Mouse (Mus musculus) MEL (cell line): Measurements from ENCODE around the gene Plbd1. TPM values are rescaled to one million over a fixed set of nuclear protein-coding genes. Genes with fewer than 3 reads are reported as not detected.
A peak's percentile ranks its signal among the peaks of the same experiment; 100 is the strongest.

Experiments
- DNase-seq: peaks from one replicate; pipeline ENCODE4 v3.0.0; 2011; ENCODE audit warnings: low read depth, low spot score
- H3K27ac ChIP-seq: 2 replicates; pipeline ENCODE4 v1.5.1; 2012; ENCODE audit warnings: low read depth, mild to moderate bottlenecking, control low read depth, low read length, moderate library complexity; ENCODE audit not compliant: control insufficient read depth
- H3K27me3 ChIP-seq, 2 experiments: fragments of 150-350 bp in 1 of 2; sonication (generic) in 1 of 2; 2 replicates each; pipeline ENCODE4 v1.6.1; 2012; ENCODE audit warnings: low read length in 2 of 2, mild to moderate bottlenecking in 2 of 2, improper control_type of control experiment in 1 of 2, moderate library complexity in 1 of 2; ENCODE audit not compliant: insufficient read depth in 2 of 2, control insufficient read depth in 1 of 2
- H3K36me3 ChIP-seq, 2 experiments: 2 replicates each; pipeline ENCODE4 v1.6.1; 2012 to 2014; ENCODE audit warnings: low read length in 2 of 2, improper control_type of control experiment in 1 of 2, inconsistent platforms in 1 of 2, mild to moderate bottlenecking in 1 of 2; ENCODE audit not compliant: insufficient read depth in 2 of 2, control insufficient read depth in 1 of 2
- H3K4me1 ChIP-seq, 2 experiments: fragments of 150-350 bp in 1 of 2; sonication (generic) in 1 of 2; 2 replicates each; pipeline ENCODE4 v1.6.1; 2012; ENCODE audit warnings: low read length in 2 of 2, improper control_type of control experiment in 1 of 2, mild to moderate bottlenecking in 1 of 2; ENCODE audit not compliant: insufficient read depth in 2 of 2, control insufficient read depth in 1 of 2
- H3K4me3 ChIP-seq, 2 experiments: fragments of 150-350 bp in 1 of 2; sonication (generic) in 1 of 2; 2 replicates each; pipeline ENCODE4 v1.5.1; 2012; ENCODE audit warnings: low read depth in 2 of 2, low read length in 2 of 2, mild to moderate bottlenecking in 2 of 2, moderate library complexity in 2 of 2, control low read depth in 1 of 2, improper control_type of control experiment in 1 of 2; ENCODE audit not compliant: control insufficient read depth in 1 of 2, insufficient read depth in 1 of 2
- H3K79me2 ChIP-seq: 2 replicates; pipeline ENCODE4 v1.6.1; 2012; ENCODE audit warnings: mild to moderate bottlenecking, low read length, moderate library complexity; ENCODE audit not compliant: control insufficient read depth, poor library complexity, insufficient read depth
- H3K9ac ChIP-seq: 2 replicates; pipeline ENCODE4 v1.6.1; 2012; ENCODE audit warnings: low read depth, mild to moderate bottlenecking, control low read depth, low read length, moderate library complexity; ENCODE audit not compliant: control insufficient read depth, poor library complexity, severe bottlenecking
- H3K9me3 ChIP-seq: fragments of 150-350 bp; sonication (generic); replicated peaks from 2 replicates; pipeline ENCODE4 v1.6.1; 2012; ENCODE audit warnings: mild to moderate bottlenecking, low read length, improper control_type of control experiment, moderate library complexity; ENCODE audit not compliant: insufficient read depth
- BHLHE40 ChIP-seq: IDR thresholded peaks from 2 replicates; pipeline ENCODE4 v1.6.1; 2012; ENCODE audit warnings: low read depth, mild to moderate bottlenecking, inconsistent platforms, low read length, improper control_type of control experiment, borderline replicate concordance
- CHD1 ChIP-seq: IDR thresholded peaks from 2 replicates; pipeline ENCODE4 v1.6.1; 2012; ENCODE audit warnings: low read depth, mild to moderate bottlenecking, inconsistent platforms, low read length, improper control_type of control experiment
- CHD2 ChIP-seq: IDR thresholded peaks from 2 replicates; pipeline ENCODE4 v1.6.1; 2011; ENCODE audit warnings: low read length, improper control_type of control experiment
- CTCF ChIP-seq, 3 experiments: IDR thresholded peaks in 2 of 3; conservative IDR thresholded peaks in 1 of 3; 2 replicates each; pipeline ENCODE4 v1.5.1; 2011 to 2012; ENCODE audit warnings: low read length in 3 of 3, low read depth in 2 of 3, mild to moderate bottlenecking in 2 of 3, improper control_type of control experiment in 1 of 3, inconsistent platforms in 1 of 3, mixed read lengths in 1 of 3, moderate library complexity in 1 of 3; ENCODE audit not compliant: control insufficient read depth in 1 of 3, insufficient read depth in 1 of 3, poor library complexity in 1 of 3, severe bottlenecking in 1 of 3
- ELF1 ChIP-seq: IDR thresholded peaks from 2 replicates; pipeline ENCODE4 v1.6.1; 2014; ENCODE audit warnings: low read depth, mild to moderate bottlenecking, inconsistent platforms, low read length, improper control_type of control experiment, moderate library complexity
- GABPA ChIP-seq: IDR thresholded peaks from 2 replicates; pipeline ENCODE4 v1.6.1; 2012; ENCODE audit warnings: low read depth, mild to moderate bottlenecking, inconsistent platforms, low read length, improper control_type of control experiment, moderate library complexity
- MXI1 ChIP-seq: IDR thresholded peaks from 2 replicates; pipeline ENCODE4 v1.6.1; 2011; ENCODE audit warnings: mild to moderate bottlenecking, low read depth, low read length, improper control_type of control experiment
- NRF1 ChIP-seq: IDR thresholded peaks from 2 replicates; pipeline ENCODE4 v1.6.1; 2014; ENCODE audit warnings: low read depth, mild to moderate bottlenecking, inconsistent platforms, low read length, improper control_type of control experiment, moderate library complexity; ENCODE audit not compliant: poor library complexity, insufficient read depth, severe bottlenecking
- POLR2AphosphoS2 ChIP-seq: IDR thresholded peaks from 2 replicates; pipeline ENCODE4 v1.6.1; 2011; ENCODE audit warnings: low read length, improper control_type of control experiment
- RAD21 ChIP-seq: IDR thresholded peaks from 2 replicates; pipeline ENCODE4 v1.6.1; 2011; ENCODE audit warnings: mild to moderate bottlenecking, low read depth, low read length, improper control_type of control experiment
- SMC3 ChIP-seq: IDR thresholded peaks from 2 replicates; pipeline ENCODE4 v1.6.1; 2011; ENCODE audit warnings: low read depth, low read length, improper control_type of control experiment
- ZC3H11A ChIP-seq: IDR thresholded peaks from 2 replicates; pipeline ENCODE4 v1.6.1; 2012; ENCODE audit warnings: low read depth, mild to moderate bottlenecking, inconsistent platforms, low read length, improper control_type of control experiment
- polyA plus RNA-seq, 2 experiments: library from polyadenylated mRNA; stranded (reverse) in 1 of 2; unstranded in 1 of 2; fragments of >175 nt in 1 of 2; fragments of >200 nt in 1 of 2; gene quantifications; 2 replicates each; pipeline versions ENCODE4 v1.2.1 to v1.2.4; 2012; ENCODE audit warnings: low replicate concordance in 2 of 2, low read depth in 1 of 2; ENCODE audit not compliant: insufficient read length in 2 of 2, insufficient read depth in 1 of 2, missing spikeins in 1 of 2
- total RNA-seq: library from RNA; depleted of rRNA; stranded (reverse); fragments of 300-350 nt; gene quantifications from 2 replicates; pipeline ENCODE4 v1.2.3, GENCODE M21; 2012

The Plbd1 gene
- total and polyA plus RNA-seq, 3 experiments, result not detected

- Histone ChIP-seq H3K4me1 (no peaks in the 10 kb centered on the region), H3K79me2 (no peaks in the 10 kb centered on the region), H3K27ac (no peak overlapping the region), H3K4me3 (no peak overlapping the region), H3K9ac (no peak overlapping the region), H3K36me3 (no peaks in the 10 kb centered on the region), H3K9me3 (no peaks in the 10 kb centered on the region), H3K27me3 (no peaks in the 10 kb centered on the region)
- peak; percentile 88 for DNase-seq
- TF ChIP-seq RAD21, result peak; percentile 70
- TF ChIP-seq BHLHE40, result no peak
- no peak for TF ChIP-seq NRF1
- no peak for TF ChIP-seq CHD1
- peak; percentile 51 to 69 (median 69) for TF ChIP-seq CTCF (IDR thresholded peaks at IDR 0.05 in 2 of 3, conservative IDR thresholded peaks at IDR 0.05 in 1 of 3; ENCODE audit: control insufficient read depth in 1 of 3, insufficient read depth in 1 of 3, low read depth in 2 of 3, low read length in 3 of 3, poor library complexity in 1 of 3, severe bottlenecking in 1 of 3)
- TF ChIP-seq ZC3H11A, result peak; percentile 66
- TF ChIP-seq CHD2, result no peak
- TF ChIP-seq SMC3, result peak; percentile 80
- TF ChIP-seq MXI1, result no peak
Observed at GRCm38 (mm10) chr6:136620361-136621139, 41.2 kb downstream of the Plbd1 start.

GRCm38 (mm10) chr6:136614156-136614555 is 47.6 kb downstream of the Plbd1 start:
- Histone ChIP-seq H3K4me3 (no peak overlapping the region), H3K36me3 (no peaks in the 10 kb centered on the region; a peak in 1 of 4 replicates), H3K79me2 (no peaks in the 10 kb centered on the region), H3K9ac (no peak overlapping the region), H3K27ac (no peak overlapping the region), H3K9me3 (no peaks in the 10 kb centered on the region), H3K4me1 (no peaks in the 10 kb centered on the region), H3K27me3 (no peaks in the 10 kb centered on the region)
- TF ChIP-seq CTCF (IDR thresholded peaks at IDR 0.05 in 2 of 3, conservative IDR thresholded peaks at IDR 0.05 in 1 of 3; ENCODE audit: control insufficient read depth in 1 of 3, insufficient read depth in 1 of 3, low read depth in 2 of 3, low read length in 3 of 3, poor library complexity in 1 of 3, severe bottlenecking in 1 of 3) (no peak), POLR2AphosphoS2 (peak; percentile 24; the same call in 1 of the 2 replicates)
- DNase-seq, result no peak

GRCm38 (mm10) chr6:136612312-136612711 is 49.4 kb downstream of the Plbd1 start:
- no peak overlapping the region for H3K4me3 ChIP-seq
- H3K79me2 ChIP-seq, result no peaks in the 10 kb centered on the region
- H3K27me3 ChIP-seq, result no peaks in the 10 kb centered on the region
- H3K4me1 ChIP-seq, result no peaks in the 10 kb centered on the region
- H3K27ac ChIP-seq, result no peak overlapping the region
- H3K9me3 ChIP-seq, result no peaks in the 10 kb centered on the region
- DNase-seq, result peak; percentile 32
- TF ChIP-seq ELF1, result no peak
- no peak for TF ChIP-seq GABPA
- TF ChIP-seq CTCF (IDR thresholded peaks at IDR 0.05 in 2 of 3, conservative IDR thresholded peaks at IDR 0.05 in 1 of 3; ENCODE audit: control insufficient read depth in 1 of 3, insufficient read depth in 1 of 3, low read depth in 2 of 3, low read length in 3 of 3, poor library complexity in 1 of 3, severe bottlenecking in 1 of 3), result peak in 2 of 3 experiments; percentile 24 to 34; a peak in 3 of 6 replicates
- no peak overlapping the region for H3K9ac ChIP-seq
- H3K36me3 ChIP-seq, result peaks cover 0 to 4% of the 10 kb centered on the region in 2 experiments; a peak in 2 of 4 replicates
